ENCODE assay signal across 35 mouse cellular contexts in genomic region chr12:107496924-107497323, GRCm38 (mm10). TPM values are rescaled to one million over a fixed set of nuclear protein-coding genes. Genes with fewer than 3 reads are reported as not detected.
DNase-seq lines count a peak whose midpoint lies in the region; ATAC-seq lines count a peak whose summit lies in the region.
"Had no signal": no experiment of that assay in that cellular context is flagged by ENCODE, and none has a peak within 500 bp of the region (broad histone marks: within the 10 kb centered on the region; RNA-seq: fewer than 3 reads in every experiment).

No protein-coding gene starts in this region.

- ATAC-seq in forebrain, embryonic 11.5 days (replicated peaks; ENCODE audit: low FRiP score) = no peak
- peak; percentile 60 for ATAC-seq in CD4-positive, CD25-positive, alpha-beta regulatory T cell, adult 4 months
- ATAC-seq: hindbrain, embryonic 16.5 days; midbrain, embryonic 16.5 days had no signal

- no peak overlapping the region for H3K4me3 ChIP-seq in forebrain, embryonic 11.5 days (ENCODE audit: low read depth, low read length)
- no peak overlapping the region for H3K4me3 ChIP-seq in forebrain, embryonic 10.5 days
- H3K4me3 ChIP-seq: embryonic facial prominence, embryonic 10.5 days; forebrain, embryonic 12.5 days; hindbrain, embryonic 10.5 days; limb, embryonic 10.5 days; liver, embryonic 15.5 days; lung, embryonic 15.5 days; midbrain, embryonic 10.5 days; myocyte; neural tube, embryonic 15.5 days had no signal

- H3K9ac ChIP-seq in forebrain, embryonic 11.5 days (ENCODE audit: low read length) = no peak overlapping the region
- H3K9ac ChIP-seq: forebrain, embryonic 12.5 days; liver, embryonic 15.5 days; lung, embryonic 15.5 days; neural tube, embryonic 15.5 days had no signal

- 77% methylated on average over 5 of the region's 5 CpGs for WGBS in forebrain, embryonic 11.5 days
- WGBS in forebrain, embryonic 10.5 days = 84% methylated on average over 5 of the region's 5 CpGs

- H3K27me3 ChIP-seq in forebrain, embryonic 11.5 days (ENCODE audit: control insufficient read depth, insufficient read depth, low read length) = no peaks in the 10 kb centered on the region
- H3K27me3 ChIP-seq in forebrain, embryonic 10.5 days (ENCODE audit: poor library complexity, severe bottlenecking) = no peaks in the 10 kb centered on the region
- H3K27me3 ChIP-seq: forebrain, embryonic 12.5 days; liver, embryonic 15.5 days; lung, embryonic 15.5 days; neural tube, embryonic 15.5 days had no signal

- peak; percentile 16 for DNase-seq in forebrain, embryonic 11.5 days (ENCODE audit: low spot score)
- DNase-seq in forebrain, embryonic 10.5 days (ENCODE audit: extremely low spot score, low spot score) = no peak
- DNase-seq in naive thymus-derived CD4-positive, alpha-beta T cell, adult 2 months (ENCODE audit: low read depth) = peak; percentile 50
- peak; percentile 52 for DNase-seq in thymus, postnatal 25 days
- DNase-seq in heart, postnatal 14 days = no peak
- DNase-seq in spleen, postnatal 36 days (ENCODE audit: low spot score in 2 of 2) = no peak
- DNase-seq in gastrocnemius, postnatal 36 days = no peak
- DNase-seq: cerebellum, adult 11 months; cerebellum, postnatal 10 days; kidney, adult 18-20 months; layer of hippocampus, adult 9-11 months; liver; right cerebral cortex, adult 18-20 months had no signal

- H3K27ac ChIP-seq in forebrain, embryonic 11.5 days (ENCODE audit: low read depth, low read length) = no peak overlapping the region
- H3K27ac ChIP-seq in forebrain, embryonic 10.5 days = no peak overlapping the region
- H3K27ac ChIP-seq: embryonic facial prominence, embryonic 10.5 days; forebrain, embryonic 12.5 days; hindbrain, embryonic 10.5 days; kidney, postnatal 0 days; limb, embryonic 10.5 days; liver, embryonic 15.5 days; lung, embryonic 15.5 days; midbrain, embryonic 10.5 days; neural tube, embryonic 15.5 days; stomach, postnatal 0 days had no signal

- no peak overlapping the region for H3K4me2 ChIP-seq in forebrain, embryonic 11.5 days (ENCODE audit: low read depth, low read length, severe bottlenecking)
- H3K4me2 ChIP-seq: forebrain, embryonic 12.5 days; liver, embryonic 15.5 days; lung, embryonic 15.5 days; neural tube, embryonic 15.5 days had no signal

- intact Hi-C loops in heart, postnatal 14 days (cut with DNase I) = no loop called here
- intact Hi-C loops in gastrocnemius, postnatal 36 days (cut with DNase I) = no loop called here

- H3K36me3 ChIP-seq in forebrain, embryonic 11.5 days (ENCODE audit: control insufficient read depth, insufficient read depth, low read length) = no peaks in the 10 kb centered on the region
- no peaks in the 10 kb centered on the region for H3K36me3 ChIP-seq in forebrain, embryonic 10.5 days (replicated peaks)
- H3K36me3 ChIP-seq: embryonic facial prominence, embryonic 10.5 days; forebrain, embryonic 12.5 days; hindbrain, embryonic 10.5 days; limb, embryonic 10.5 days; liver, embryonic 15.5 days; lung, embryonic 15.5 days; midbrain, embryonic 10.5 days; neural tube, embryonic 15.5 days had no signal

- no peaks in the 10 kb centered on the region for H3K4me1 ChIP-seq in forebrain, embryonic 11.5 days (replicated peaks; ENCODE audit: control insufficient read depth, insufficient read depth, low read length)
- H3K4me1 ChIP-seq in forebrain, embryonic 10.5 days = no peaks in the 10 kb centered on the region
- H3K4me1 ChIP-seq: embryonic facial prominence, embryonic 10.5 days; forebrain, embryonic 12.5 days; hindbrain, embryonic 10.5 days; limb, embryonic 10.5 days; liver, embryonic 15.5 days; lung, embryonic 15.5 days; neural tube, embryonic 15.5 days had no signal

- H3K9me3 ChIP-seq in forebrain, embryonic 11.5 days (ENCODE audit: control insufficient read depth, low read length) = no peaks in the 10 kb centered on the region
- no peaks in the 10 kb centered on the region for H3K9me3 ChIP-seq in forebrain, embryonic 10.5 days
- H3K9me3 ChIP-seq: embryonic facial prominence, embryonic 10.5 days; forebrain, embryonic 12.5 days; hindbrain, embryonic 10.5 days; limb, embryonic 10.5 days; liver, embryonic 15.5 days; lung, embryonic 15.5 days; midbrain, embryonic 10.5 days; neural tube, embryonic 15.5 days had no signal

RNA-seq across cellular contexts. Expression of gene 3110018I06Rik, which starts 8.5 kb away (rescaled TPM):
- not detected in 2 replicates for polyA plus RNA-seq in forebrain, embryonic 11.5 days (2014; fragmentation: Nextera tagmentation; extraction: Ambion mirVana)
- not detected in 2 replicates for polyA plus RNA-seq in forebrain, embryonic 10.5 days (2016; fragmentation: Nextera tagmentation; extraction: Ambion mirVana)
- not detected for polyA plus RNA-seq in CD4-positive, CD25-positive, alpha-beta regulatory T cell, adult 4 months (2017; shearing (Covaris generic))
- total RNA-seq in heart, postnatal 14 days (2021) = not detected
- total RNA-seq in gastrocnemius, postnatal 36 days (2021) = not detected
- total RNA-seq: adrenal gland, adult 18-20 months; adrenal gland, postnatal 4 days; ES-E14; gastrocnemius, postnatal 4 days; left cerebral cortex, adult 8-10 months had no signal
- polyA plus RNA-seq: cortical plate, adult 2 months; embryonic facial prominence, embryonic 10.5 days; forebrain, embryonic 12.5 days; heart, postnatal 0 days; hindbrain, embryonic 10.5 days; hindbrain, embryonic 16.5 days; kidney, postnatal 0 days; large intestine, adult 2 months; limb, embryonic 10.5 days; liver, embryonic 15.5 days; lung, embryonic 15.5 days; midbrain, embryonic 10.5 days; midbrain, embryonic 16.5 days; myocyte; neural tube, embryonic 15.5 days; stomach, postnatal 0 days had no signal

Comparison
In these comparisons a context has a peak if more than half of its experiments do, and no peak if none do; other contexts are left out.
1. DNase-seq: peak in forebrain, embryonic 11.5 days (single experiment), naive thymus-derived CD4-positive, alpha-beta T cell, adult 2 months (single experiment) and thymus, postnatal 25 days (single experiment); none in forebrain, embryonic 10.5 days (single experiment), heart, postnatal 14 days (0 of 2), spleen, postnatal 36 days (0 of 2) and gastrocnemius, postnatal 36 days (0 of 2).